In genomic region chr8:120563851-120564837, GRCm38 (mm10) we compare ENCODE assay signal across 8 mouse cellular contexts. TPM values are rescaled to one million over a fixed set of nuclear protein-coding genes. Genes with fewer than 3 reads are reported as not detected.
DNase-seq lines count a peak whose midpoint lies in the region; ATAC-seq and TF ChIP-seq lines count a peak whose summit lies in the region.

No protein-coding gene starts in this region.

- no peak overlapping the region for H3K9ac ChIP-seq in MEL (ENCODE audit: control insufficient read depth, low read depth, low read length, poor library complexity, severe bottlenecking)
- no peak overlapping the region for H3K9ac ChIP-seq in forebrain, embryonic 15.5 days (replicated peaks)
- no peak overlapping the region for H3K9ac ChIP-seq in lung, postnatal 0 days (replicated peaks; ENCODE audit: low read depth)

- 22% methylated on average over 20 of the region's 20 CpGs for WGBS in bone marrow, adult 2 months
- WGBS in forebrain, embryonic 15.5 days, result 9% methylated on average over 20 of the region's 20 CpGs
- 21% methylated on average over 20 of the region's 20 CpGs for WGBS in lung, postnatal 0 days

- H3K79me2 ChIP-seq in MEL (ENCODE audit: control insufficient read depth, insufficient read depth, low read length, poor library complexity), result peaks cover 13% of the 10 kb centered on the region

- H3K27me3 ChIP-seq in MEL (ENCODE audit: control insufficient read depth in 1 of 2, insufficient read depth in 2 of 2, low read length in 2 of 2), result no peaks in the 10 kb centered on the region
- H3K27me3 ChIP-seq in forebrain, embryonic 15.5 days, result no peaks in the 10 kb centered on the region
- no peaks in the 10 kb centered on the region for H3K27me3 ChIP-seq in lung, postnatal 0 days (replicated peaks; ENCODE audit: insufficient read depth, low read length)

- H3K27ac ChIP-seq in MEL (ENCODE audit: control insufficient read depth, low read depth, low read length), result peak overlapping the region; percentile 41
- peak overlapping the region; percentile 76 for H3K27ac ChIP-seq in bone marrow, adult 2 months (ENCODE audit: control insufficient read depth, insufficient read depth, low read depth, low read length, poor library complexity)
- peak overlapping the region; percentile 81 for H3K27ac ChIP-seq in forebrain, embryonic 15.5 days (replicated peaks)
- peak overlapping the region; percentile 66 for H3K27ac ChIP-seq in lung, postnatal 0 days (ENCODE audit: low read length)

- TF ChIP-seq RAD21 in MEL (IDR thresholded peaks at IDR 0.05; ENCODE audit: low read depth, low read length), result no peak; the same call in 1 of the 2 replicates

- peak in 1 of 3 experiments; percentile 16; a peak in 1 of 6 replicates for TF ChIP-seq CTCF in MEL (IDR thresholded peaks at IDR 0.05 in 2 of 3, conservative IDR thresholded peaks at IDR 0.05 in 1 of 3; ENCODE audit: control insufficient read depth in 1 of 3, insufficient read depth in 1 of 3, low read depth in 2 of 3, low read length in 3 of 3, poor library complexity in 1 of 3, severe bottlenecking in 1 of 3)
- no peak; the same call in 1 of the 2 replicates for TF ChIP-seq CTCF in bone marrow, adult 2 months (IDR thresholded peaks at IDR 0.05; ENCODE audit: control insufficient read depth, insufficient read depth, low read length)
- TF ChIP-seq CTCF in lung, postnatal 0 days (IDR thresholded peaks at IDR 0.05), result peak; percentile 54

- H3K4me2 ChIP-seq in forebrain, embryonic 15.5 days (replicated peaks), result no peak overlapping the region
- peak overlapping the region; percentile 20 for H3K4me2 ChIP-seq in lung, postnatal 0 days (replicated peaks; ENCODE audit: low read depth, low read length)

- TF ChIP-seq POLR2A in MEL (IDR thresholded peaks at IDR 0.05; ENCODE audit: control insufficient read depth in 1 of 2, insufficient read depth in 1 of 2, low read depth in 1 of 2, low read length in 2 of 2, poor library complexity in 1 of 2), result no peak
- no peak for TF ChIP-seq POLR2A in bone marrow, adult 2 months (IDR thresholded peaks at IDR 0.05; ENCODE audit: borderline replicate concordance, control insufficient read depth, low read depth, low read length)

- intact Hi-C loops in heart, postnatal 14 days (cut with DNase I), result no loop called here

- DNase-seq in MEL (ENCODE audit: low read depth, low spot score), result peak; percentile 98
- DNase-seq in heart, postnatal 14 days, result peak; percentile 90 to 91
- peak; percentile 88 to 92 for DNase-seq in kidney, postnatal 4 days
- DNase-seq in lung, postnatal 0 days (ENCODE audit: low spot score), result peak; percentile 97
- peak; percentile 71 for DNase-seq in ovary, postnatal 10 days (ENCODE audit: low spot score)
- no peak for DNase-seq in c-Kit-positive CD71-positive TER-119-positive erythroid progenitor cells, embryonic 14.5 days (ENCODE audit: low spot score)

- peaks cover 3 to 33% of the 10 kb centered on the region in 2 experiments; a peak in 3 of 4 replicates for H3K4me1 ChIP-seq in MEL (ENCODE audit: control insufficient read depth in 1 of 2, insufficient read depth in 2 of 2, low read length in 2 of 2)
- peaks cover 10% of the 10 kb centered on the region for H3K4me1 ChIP-seq in bone marrow, adult 2 months (ENCODE audit: control insufficient read depth, insufficient read depth, low read length)
- peaks cover 79% of the 10 kb centered on the region for H3K4me1 ChIP-seq in forebrain, embryonic 15.5 days
- peaks cover 20% of the 10 kb centered on the region for H3K4me1 ChIP-seq in lung, postnatal 0 days (ENCODE audit: insufficient read depth, low read depth, low read length)

- H3K36me3 ChIP-seq in MEL (ENCODE audit: control insufficient read depth in 1 of 2, insufficient read depth in 2 of 2, low read length in 2 of 2), result peaks cover 11 to 26% of the 10 kb centered on the region in 2 experiments; a peak in 3 of 4 replicates
- H3K36me3 ChIP-seq in forebrain, embryonic 15.5 days, result peaks cover 23% of the 10 kb centered on the region
- peaks cover 30% of the 10 kb centered on the region; the same call in 1 of the 2 replicates for H3K36me3 ChIP-seq in lung, postnatal 0 days (ENCODE audit: insufficient read depth, low read length)

- H3K4me3 ChIP-seq in MEL (ENCODE audit: control insufficient read depth in 1 of 2, insufficient read depth in 1 of 2, low read depth in 2 of 2, low read length in 2 of 2), result no peak overlapping the region
- no peak overlapping the region for H3K4me3 ChIP-seq in bone marrow, adult 2 months (replicated peaks; ENCODE audit: control insufficient read depth, low read depth, low read length)
- H3K4me3 ChIP-seq in forebrain, embryonic 15.5 days, result no peak overlapping the region
- H3K4me3 ChIP-seq in lung, postnatal 0 days (ENCODE audit: low read depth, low read length), result no peak overlapping the region

- H3K9me3 ChIP-seq in MEL (replicated peaks; ENCODE audit: insufficient read depth, low read length), result no peaks in the 10 kb centered on the region
- H3K9me3 ChIP-seq in forebrain, embryonic 15.5 days, result no peaks in the 10 kb centered on the region
- H3K9me3 ChIP-seq in lung, postnatal 0 days (ENCODE audit: low read length), result no peaks in the 10 kb centered on the region

- no peak for ATAC-seq in forebrain, embryonic 15.5 days (replicated peaks)
- ATAC-seq in lung, postnatal 0 days, result peak; percentile 86

- TF ChIP-seq EP300 in MEL (IDR thresholded peaks at IDR 0.05; ENCODE audit: low read depth in 1 of 2, low read length in 2 of 2), result peak; percentile 77 to 83
- TF ChIP-seq EP300 in lung, postnatal 0 days (IDR thresholded peaks at IDR 0.05), result peak; percentile 80

TF ChIP-seq in MEL, 35 proteins besides CTCF, POLR2A, EP300 and RAD21:
- TF ChIP-seq RCOR1 (IDR thresholded peaks at IDR 0.05; ENCODE audit: low read depth, low read length) (peak; percentile 87), TCF12 (IDR thresholded peaks at IDR 0.05; ENCODE audit: low read depth, low read length) (0 out of 2 replicates have a peak, but pooled peaks have one; percentile 35), ZKSCAN1 (IDR thresholded peaks at IDR 0.05; ENCODE audit: low read depth, low read length) (no peak), SMC3 (IDR thresholded peaks at IDR 0.05; ENCODE audit: low read depth, low read length) (peak; percentile 25), NELFE (IDR thresholded peaks at IDR 0.05; ENCODE audit: low read depth, low read length) (no peak), ETS1 (IDR thresholded peaks at IDR 0.05; ENCODE audit: low read depth, low read length) (peak; percentile 98), MYB (IDR thresholded peaks at IDR 0.05; ENCODE audit: low read depth, low read length) (no peak), MXI1 (IDR thresholded peaks at IDR 0.05; ENCODE audit: low read depth, low read length) (peak; percentile 81), POLR2AphosphoS5 (IDR thresholded peaks at IDR 0.05; ENCODE audit: borderline replicate concordance, low read depth, low read length) (no peak), ELF1 (IDR thresholded peaks at IDR 0.05; ENCODE audit: low read depth, low read length) (peak; percentile 81), HCFC1 (IDR thresholded peaks at IDR 0.05; ENCODE audit: low read depth, low read length) (peak; percentile 41; the same call in 1 of the 2 replicates), MAFK (IDR thresholded peaks at IDR 0.05; ENCODE audit: borderline replicate concordance, low read depth, low read length) (peak; percentile 11; the same call in 1 of the 2 replicates), BHLHE40 (IDR thresholded peaks at IDR 0.05; ENCODE audit: borderline replicate concordance, low read depth, low read length) (peak; percentile 19; the same call in 1 of the 2 replicates), GABPA (IDR thresholded peaks at IDR 0.05; ENCODE audit: low read depth, low read length) (no peak), CHD1 (IDR thresholded peaks at IDR 0.05; ENCODE audit: low read depth, low read length) (no peak), USF2 (IDR thresholded peaks at IDR 0.05; ENCODE audit: borderline replicate concordance in 1 of 2, insufficient read depth in 1 of 2, low read depth in 1 of 2, low read length in 2 of 2) (no peak), MYC (IDR thresholded peaks at IDR 0.05; ENCODE audit: low read depth, low read length) (peak; percentile 77), MAX (IDR thresholded peaks at IDR 0.05; ENCODE audit: low read length) (peak; percentile 40; the same call in 1 of the 2 replicates), TAL1 (IDR thresholded peaks at IDR 0.05; ENCODE audit: low read length) (peak; percentile 33; the same call in 1 of the 2 replicates), TBP (IDR thresholded peaks at IDR 0.05; ENCODE audit: low read depth, low read length) (peak; percentile 59), USF1 (IDR thresholded peaks at IDR 0.05; ENCODE audit: low read depth, low read length) (peak; percentile 72), SIN3A (IDR thresholded peaks at IDR 0.05; ENCODE audit: low read length) (peak; percentile 95), KAT2A (conservative IDR thresholded peaks at IDR 0.05; ENCODE audit: low read depth, low read length) (no peak), GATA1 (IDR thresholded peaks at IDR 0.05; ENCODE audit: low read depth, low read length) (peak; percentile 57)

RNA-seq across cellular contexts. Expression of gene Gins2, which starts 25.0 kb away (rescaled TPM):
- 46.1 and 49.3 TPM in 2 replicates for total RNA-seq in MEL (2012; rRNA removed)
- 100 to 1,000 TPM in 1 of 2 experiments, 10 to 100 TPM in 1; 39.6 to 150 TPM for polyA plus RNA-seq in MEL (2012; ENCODE audit: insufficient read depth in 1 of 2, insufficient read length in 2 of 2, low read depth in 1 of 2, low replicate concordance in 2 of 2, missing spikeins in 1 of 2)
- 14.7 and 20.0 TPM in 2 replicates for polyA plus RNA-seq in bone marrow, adult 2 months (2011; ENCODE audit: insufficient read depth, insufficient read length, low replicate concordance, missing spikeins)
- 27.1 and 34.2 TPM in 2 replicates for polyA plus RNA-seq in forebrain, embryonic 15.5 days (2015; fragmentation: Nextera tagmentation; extraction: Ambion mirVana)
- total RNA-seq in heart, postnatal 14 days (2021), result 1 to 10 TPM; 3.2 to 6.4 TPM
- polyA plus RNA-seq in lung, postnatal 0 days (2015; fragmentation: Nextera tagmentation; extraction: Ambion mirVana), result 10.9 and 13.4 TPM in 2 replicates
